8 mouse cellular contexts compared by ENCODE assay signal in genomic region chr12:69183583-69184308, GRCm38 (mm10). TPM values are rescaled to one million over a fixed set of nuclear protein-coding genes. Genes with fewer than 3 reads are reported as not detected.
DNase-seq lines count a peak whose midpoint lies in the region; ATAC-seq and TF ChIP-seq lines count a peak whose summit lies in the region.

Rpl36al (minus strand) TSS chr12:69184083.
Mgat2 (plus strand) TSS chr12:69184157.

- no peaks in the 10 kb centered on the region for H3K4me1 ChIP-seq in ES-Bruce4 (ENCODE audit: control insufficient read depth, insufficient read depth, low read length)
- H3K4me1 ChIP-seq in forebrain, embryonic 13.5 days = peaks cover 32% of the 10 kb centered on the region
- H3K4me1 ChIP-seq in liver, postnatal 0 days (ENCODE audit: insufficient read depth) = peaks cover 20% of the 10 kb centered on the region
- H3K4me1 ChIP-seq in neural tube, embryonic 14.5 days (ENCODE audit: control insufficient read depth, insufficient read depth, low read length) = peaks cover 15% of the 10 kb centered on the region

- no peak for TF ChIP-seq EP300 in ES-Bruce4 (IDR thresholded peaks at IDR 0.05; ENCODE audit: insufficient read depth, low read depth, low read length)
- no peak; the same call in 1 of the 2 replicates for TF ChIP-seq EP300 in liver, postnatal 0 days (IDR thresholded peaks at IDR 0.05; ENCODE audit: low read depth)

- peak; percentile 24 for TF ChIP-seq POLR2A in ES-Bruce4 (IDR thresholded peaks at IDR 0.05; ENCODE audit: insufficient read depth, low read length)

- ATAC-seq in cerebellum, adult (ENCODE audit: insufficient number of reproducible peaks, low FRiP score, low TSS enrichment) = peak; percentile 99
- peak; percentile 100 for ATAC-seq in forebrain, embryonic 13.5 days
- ATAC-seq in liver, postnatal 0 days = peak; percentile 98
- ATAC-seq in neural tube, embryonic 14.5 days (ENCODE audit: low read depth) = peak; percentile 99

- DNase-seq in heart, postnatal 10 days = peak; percentile 99
- DNase-seq in large intestine, adult 2 months (ENCODE audit: low read depth, low spot score) = peak; percentile 93
- DNase-seq in liver, postnatal 0 days = peak; percentile 99
- peak; percentile 100 for DNase-seq in testis, postnatal 10 days (ENCODE audit: low spot score)

- H3K27ac ChIP-seq in ES-Bruce4 (ENCODE audit: insufficient read depth, low read length) = peak within 1 kb of the TSS; percentile 46
- peak within 1 kb of the TSS; percentile 84 for H3K27ac ChIP-seq in forebrain, embryonic 13.5 days
- peak within 1 kb of the TSS; percentile 90 for H3K27ac ChIP-seq in liver, postnatal 0 days (ENCODE audit: low read depth)
- peak within 1 kb of the TSS; percentile 90 for H3K27ac ChIP-seq in neural tube, embryonic 14.5 days (ENCODE audit: low read depth, low read length)

- H3K36me3 ChIP-seq in ES-Bruce4 (ENCODE audit: control insufficient read depth, insufficient read depth, low read length, poor library complexity, severe bottlenecking) = peaks cover 17% of the 10 kb centered on the region
- peaks cover 25% of the 10 kb centered on the region for H3K36me3 ChIP-seq in forebrain, embryonic 13.5 days (ENCODE audit: poor library complexity, severe bottlenecking)
- H3K36me3 ChIP-seq in liver, postnatal 0 days (replicated peaks; ENCODE audit: insufficient read depth, low read length) = peaks cover 6% of the 10 kb centered on the region
- H3K36me3 ChIP-seq in neural tube, embryonic 14.5 days (ENCODE audit: control insufficient read depth, insufficient read depth, low read length) = peaks cover 3% of the 10 kb centered on the region; the same call in 1 of the 2 replicates

- peak within 1 kb of the TSS; percentile 84 for H3K9ac ChIP-seq in ES-Bruce4 (ENCODE audit: low read depth, poor library complexity, severe bottlenecking)
- peak within 1 kb of the TSS; percentile 84 for H3K9ac ChIP-seq in forebrain, embryonic 13.5 days
- H3K9ac ChIP-seq in liver, postnatal 0 days (replicated peaks) = peak within 1 kb of the TSS; percentile 85
- H3K9ac ChIP-seq in neural tube, embryonic 14.5 days (replicated peaks; ENCODE audit: low read depth, low read length) = peak within 1 kb of the TSS; percentile 90

- H3K4me2 ChIP-seq in forebrain, embryonic 13.5 days = peak within 1 kb of the TSS; percentile 98
- H3K4me2 ChIP-seq in liver, postnatal 0 days (ENCODE audit: low read depth, low read length) = peak within 1 kb of the TSS; percentile 92
- H3K4me2 ChIP-seq in neural tube, embryonic 14.5 days (ENCODE audit: low read depth, low read length) = peak within 1 kb of the TSS; percentile 98

- TF ChIP-seq CTCF in ES-Bruce4 (IDR thresholded peaks at IDR 0.05; ENCODE audit: low read depth, low read length) = no peak
- no peak for TF ChIP-seq CTCF in liver, postnatal 0 days (IDR thresholded peaks at IDR 0.05; ENCODE audit: low read depth)

- no peaks in the 10 kb centered on the region for H3K9me3 ChIP-seq in ES-Bruce4 (replicated peaks; ENCODE audit: control insufficient read depth, insufficient read depth, low read length, poor library complexity, severe bottlenecking)
- H3K9me3 ChIP-seq in forebrain, embryonic 13.5 days (replicated peaks) = no peaks in the 10 kb centered on the region
- H3K9me3 ChIP-seq in liver, postnatal 0 days (ENCODE audit: low read length) = no peaks in the 10 kb centered on the region
- no peaks in the 10 kb centered on the region for H3K9me3 ChIP-seq in neural tube, embryonic 14.5 days (ENCODE audit: control insufficient read depth, low read length)

- H3K4me3 ChIP-seq in ES-Bruce4 (ENCODE audit: low read depth, low read length) = peak within 1 kb of the TSS; percentile 97
- peak within 1 kb of the TSS; percentile 89 for H3K4me3 ChIP-seq in forebrain, embryonic 13.5 days
- H3K4me3 ChIP-seq in liver, postnatal 0 days (ENCODE audit: low read depth, low read length) = peak within 1 kb of the TSS; percentile 82
- H3K4me3 ChIP-seq in neural tube, embryonic 14.5 days (ENCODE audit: low read depth, low read length) = peak within 1 kb of the TSS; percentile 82

- WGBS in forebrain, embryonic 13.5 days = under 1% methylated on average over 82 of the region's 84 CpGs
- under 1% methylated on average over 83 of the region's 84 CpGs for WGBS in large intestine, adult 2 months
- WGBS in liver, postnatal 0 days (ENCODE audit: insufficient replicate concordance) = under 1% methylated on average over 83 of the region's 84 CpGs
- under 1% methylated on average over 77 of the region's 84 CpGs for WGBS in neural tube, embryonic 14.5 days

- intact Hi-C loops in heart, postnatal 10 days (cut with DNase I) = no loop called here

- no peaks in the 10 kb centered on the region for H3K27me3 ChIP-seq in ES-Bruce4 (ENCODE audit: control insufficient read depth, insufficient read depth, low read length, poor library complexity, severe bottlenecking)
- no peaks in the 10 kb centered on the region for H3K27me3 ChIP-seq in forebrain, embryonic 13.5 days
- no peaks in the 10 kb centered on the region for H3K27me3 ChIP-seq in liver, postnatal 0 days (ENCODE audit: insufficient read depth, low read length)
- H3K27me3 ChIP-seq in neural tube, embryonic 14.5 days (ENCODE audit: control insufficient read depth, insufficient read depth, low read length) = no peaks in the 10 kb centered on the region

RNA-seq across cellular contexts. Expression of gene Rpl36al, which starts in this region (rescaled TPM):
- 699 and 714 TPM in 2 replicates for polyA plus RNA-seq in ES-Bruce4 (2011; ENCODE audit: insufficient read depth, insufficient read length, low read depth, missing spikeins)
- 402 and 469 TPM in 2 replicates for polyA plus RNA-seq in forebrain, embryonic 13.5 days (2015; fragmentation: Nextera tagmentation; extraction: Ambion mirVana)
- total RNA-seq in heart, postnatal 10 days (2021) = 100 to 1,000 TPM; 259 to 277 TPM
- 241 and 260 TPM in 2 replicates for polyA plus RNA-seq in large intestine, adult 2 months (2012; rRNA removed)
- 543 and 555 TPM in 2 replicates for polyA plus RNA-seq in liver, postnatal 0 days (2015; fragmentation: Nextera tagmentation; extraction: Ambion mirVana)
- polyA plus RNA-seq in neural tube, embryonic 14.5 days (2014; fragmentation: Nextera tagmentation; extraction: Ambion mirVana) = 381 and 387 TPM in 2 replicates

RNA-seq across cellular contexts. Expression of gene Mgat2, which starts in this region (rescaled TPM):
- polyA plus RNA-seq in ES-Bruce4 (2011; ENCODE audit: insufficient read depth, insufficient read length, low read depth, missing spikeins) = 23.9 and 24.8 TPM in 2 replicates
- 28.6 and 29.3 TPM in 2 replicates for polyA plus RNA-seq in forebrain, embryonic 13.5 days (2015; fragmentation: Nextera tagmentation; extraction: Ambion mirVana)
- total RNA-seq in heart, postnatal 10 days (2021) = 10 to 100 TPM; 27.8 to 32.4 TPM
- 17.9 and 23.3 TPM in 2 replicates for polyA plus RNA-seq in large intestine, adult 2 months (2012; rRNA removed)
- polyA plus RNA-seq in liver, postnatal 0 days (2015; fragmentation: Nextera tagmentation; extraction: Ambion mirVana) = 23.1 and 25.0 TPM in 2 replicates
- polyA plus RNA-seq in neural tube, embryonic 14.5 days (2014; fragmentation: Nextera tagmentation; extraction: Ambion mirVana) = 36.8 and 40.5 TPM in 2 replicates

Comparison
In these comparisons a context has a peak if more than half of its experiments do, and no peak if none do; other contexts are left out.
1. Peak in every context shown above with its lines: DNase-seq, ATAC-seq, H3K4me3 ChIP-seq and H3K27ac ChIP-seq.